Mouse (Mus musculus): ENCODE results near the gene Sntb2. TPM values are rescaled to one million over a fixed set of nuclear protein-coding genes. Genes with fewer than 3 reads are reported as not detected.

Sntb2 gene
- polyA plus RNA-seq, 2 experiments: 13.9 to 20.7 TPM

GRCm38 (mm10) chr8:106929921-106930320 lies 5.6 kb upstream of the Sntb2 start:
- Histone ChIP-seq H3K9me3 (ENCODE audit: control insufficient read depth, low read length) (no peaks in the 10 kb centered on the region), H3K4me3 (replicated peaks; ENCODE audit: low read length) (no peak overlapping the region), H3K27me3 (ENCODE audit: control insufficient read depth, insufficient read depth, low read length) (no peaks in the 10 kb centered on the region), H3K4me1 (ENCODE audit: control insufficient read depth, insufficient read depth, low read length) (peaks cover 31% of the 10 kb centered on the region), H3K9ac (ENCODE audit: low read depth, low read length, severe bottlenecking) (no peak overlapping the region), H3K36me3 (ENCODE audit: control insufficient read depth, insufficient read depth, low read length) (no peaks in the 10 kb centered on the region), H3K4me2 (replicated peaks; ENCODE audit: low read depth, low read length, severe bottlenecking) (no peak overlapping the region), H3K27ac (replicated peaks; ENCODE audit: low read depth, low read length) (no peak overlapping the region)
- ATAC-seq (ENCODE audit: low FRiP score, low read depth): no peak
- DNase-seq (ENCODE audit: low spot score): no peak
- WGBS: 62% methylated on average over 5 of the region's 5 CpGs
- TF ChIP-seq POLR2A (IDR thresholded peaks at IDR 0.05; ENCODE audit: borderline replicate concordance, extremely low read depth, insufficient read depth, insufficient read length): no peak

- peak; percentile 67 for DNase-seq (ENCODE audit: low spot score)
- peak overlapping the region; percentile 17; the same call in 1 of the 2 replicates for H3K4me3 ChIP-seq (replicated peaks; ENCODE audit: low read length)
- 0 out of 2 replicates have a peak overlapping the region, but pooled peaks have one; percentile 12 for H3K9ac ChIP-seq (ENCODE audit: low read depth, low read length, severe bottlenecking)
Observed at GRCm38 (mm10) chr8:106932376-106933065, 3.0 kb upstream of the Sntb2 start.

GRCm38 (mm10) chr8:106933506-106934143 lies 1.9 kb upstream of the Sntb2 start:
- H3K4me3 ChIP-seq (replicated peaks; ENCODE audit: low read length): no peak overlapping the region
- H3K9ac ChIP-seq (ENCODE audit: low read depth, low read length, severe bottlenecking): no peak overlapping the region
- H3K36me3 ChIP-seq (ENCODE audit: control insufficient read depth, insufficient read depth, low read length): no peaks in the 10 kb centered on the region
- no peak for TF ChIP-seq POLR2A (IDR thresholded peaks at IDR 0.05; ENCODE audit: borderline replicate concordance, extremely low read depth, insufficient read depth, insufficient read length)
- H3K27me3 ChIP-seq (ENCODE audit: control insufficient read depth, insufficient read depth, low read length): no peaks in the 10 kb centered on the region
- no peak for DNase-seq (ENCODE audit: low spot score)
- no peak overlapping the region for H3K27ac ChIP-seq (replicated peaks; ENCODE audit: low read depth, low read length)
- no peak overlapping the region for H3K4me2 ChIP-seq (replicated peaks; ENCODE audit: low read depth, low read length, severe bottlenecking)
- ATAC-seq (ENCODE audit: low FRiP score, low read depth): no peak
- H3K4me1 ChIP-seq (ENCODE audit: control insufficient read depth, insufficient read depth, low read length): peaks cover 43% of the 10 kb centered on the region
- 77% methylated on average over 4 of the region's 4 CpGs for WGBS
- H3K9me3 ChIP-seq (ENCODE audit: control insufficient read depth, low read length): no peaks in the 10 kb centered on the region

More at GRCm38 (mm10) chr8:106932376-106933065, 3.0 kb upstream of the Sntb2 start:
- 0 out of 2 replicates have a peak, but pooled peaks have one; percentile 9 for ATAC-seq (ENCODE audit: low FRiP score, low read depth)
- Histone ChIP-seq H3K4me2 (replicated peaks; ENCODE audit: low read depth, low read length, severe bottlenecking) (peak overlapping the region; percentile 52), H3K9me3 (ENCODE audit: control insufficient read depth, low read length) (no peaks in the 10 kb centered on the region), H3K27me3 (ENCODE audit: control insufficient read depth, insufficient read depth, low read length) (no peaks in the 10 kb centered on the region), H3K27ac (replicated peaks; ENCODE audit: low read depth, low read length) (peak overlapping the region; percentile 33; the same call in 1 of the 2 replicates), H3K4me1 (ENCODE audit: control insufficient read depth, insufficient read depth, low read length) (peaks cover 36% of the 10 kb centered on the region), H3K36me3 (ENCODE audit: control insufficient read depth, insufficient read depth, low read length) (no peaks in the 10 kb centered on the region)
- WGBS: 7% methylated on average over 22 of the region's 22 CpGs
- no peak for TF ChIP-seq POLR2A (IDR thresholded peaks at IDR 0.05; ENCODE audit: borderline replicate concordance, extremely low read depth, insufficient read depth, insufficient read length)

- peaks cover 39% of the 10 kb centered on the region for H3K4me1 ChIP-seq (ENCODE audit: control insufficient read depth, insufficient read depth, low read length)
- H3K27ac ChIP-seq (replicated peaks; ENCODE audit: low read depth, low read length): no peak overlapping the region
- H3K9ac ChIP-seq (ENCODE audit: low read depth, low read length, severe bottlenecking): no peak overlapping the region
- no peak for ATAC-seq (ENCODE audit: low FRiP score, low read depth)
- H3K4me2 ChIP-seq (replicated peaks; ENCODE audit: low read depth, low read length, severe bottlenecking): no peak overlapping the region
- WGBS: 76% methylated on average over 15 of the region's 16 CpGs
- H3K36me3 ChIP-seq (ENCODE audit: control insufficient read depth, insufficient read depth, low read length): no peaks in the 10 kb centered on the region
- H3K9me3 ChIP-seq (ENCODE audit: control insufficient read depth, low read length): no peaks in the 10 kb centered on the region
- H3K4me3 ChIP-seq (replicated peaks; ENCODE audit: low read length): no peak overlapping the region
- H3K27me3 ChIP-seq (ENCODE audit: control insufficient read depth, insufficient read depth, low read length): no peaks in the 10 kb centered on the region
- DNase-seq (ENCODE audit: low spot score): no peak
- TF ChIP-seq POLR2A (IDR thresholded peaks at IDR 0.05; ENCODE audit: borderline replicate concordance, extremely low read depth, insufficient read depth, insufficient read length): no peak
Observed at GRCm38 (mm10) chr8:106934226-106934977, 1.1 kb upstream of the Sntb2 start.

GRCm38 (mm10) chr8:106935899-106936477 lies 438 bp downstream of the Sntb2 start:
- Histone ChIP-seq H3K4me2 (replicated peaks; ENCODE audit: low read depth, low read length, severe bottlenecking) (peak overlapping the region; percentile 81), H3K36me3 (ENCODE audit: control insufficient read depth, insufficient read depth, low read length) (no peaks in the 10 kb centered on the region), H3K9me3 (ENCODE audit: control insufficient read depth, low read length) (no peaks in the 10 kb centered on the region), H3K27me3 (ENCODE audit: control insufficient read depth, insufficient read depth, low read length) (no peaks in the 10 kb centered on the region), H3K27ac (replicated peaks; ENCODE audit: low read depth, low read length) (peak overlapping the region; percentile 86), H3K9ac (ENCODE audit: low read depth, low read length, severe bottlenecking) (peak overlapping the region; percentile 91), H3K4me3 (replicated peaks; ENCODE audit: low read length) (peak overlapping the region; percentile 90), H3K4me1 (ENCODE audit: control insufficient read depth, insufficient read depth, low read length) (peaks cover 31% of the 10 kb centered on the region)
- DNase-seq (ENCODE audit: low spot score) (no peak), ATAC-seq (ENCODE audit: low FRiP score, low read depth) (peak; percentile 59)
- 0% methylated on average over 40 of the region's 76 CpGs for WGBS
- no peak for TF ChIP-seq POLR2A (IDR thresholded peaks at IDR 0.05; ENCODE audit: borderline replicate concordance, extremely low read depth, insufficient read depth, insufficient read length)
